Mouse (Mus musculus) cerebellum, adult 9-11 months (tissue): ENCODE results near the gene Eef1a2.

Experiments
- DNase-seq: peaks from one replicate; pipeline ENCODE4 v3.0.0; 2022

Gene Eef1a2

GRCm38 (mm10) chr2:181128963-181129362, 27.9 kb downstream of the Eef1a2 start:
- DNase-seq, result no peak

DNA sequence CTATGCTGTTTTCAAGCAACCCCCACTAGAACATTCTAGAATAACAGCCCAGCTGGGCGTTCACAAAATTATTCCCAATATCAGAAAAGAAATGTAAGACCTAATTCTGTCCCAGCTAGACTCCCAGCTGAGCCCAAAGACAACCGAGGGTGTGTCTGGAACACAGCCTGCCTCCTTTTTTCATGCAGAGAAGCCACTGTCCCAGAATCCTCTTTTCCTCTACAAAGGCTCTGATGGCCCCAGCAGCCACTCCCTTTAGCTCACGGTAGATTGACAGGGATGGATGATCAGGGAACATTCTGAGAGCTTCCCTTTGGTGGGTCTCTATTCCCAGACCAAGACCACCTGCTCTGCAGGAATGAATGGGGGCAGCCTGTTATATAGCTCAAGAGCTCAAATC, 29.0 kb downstream of the Eef1a2 start:
- no peak for DNase-seq

DNA sequence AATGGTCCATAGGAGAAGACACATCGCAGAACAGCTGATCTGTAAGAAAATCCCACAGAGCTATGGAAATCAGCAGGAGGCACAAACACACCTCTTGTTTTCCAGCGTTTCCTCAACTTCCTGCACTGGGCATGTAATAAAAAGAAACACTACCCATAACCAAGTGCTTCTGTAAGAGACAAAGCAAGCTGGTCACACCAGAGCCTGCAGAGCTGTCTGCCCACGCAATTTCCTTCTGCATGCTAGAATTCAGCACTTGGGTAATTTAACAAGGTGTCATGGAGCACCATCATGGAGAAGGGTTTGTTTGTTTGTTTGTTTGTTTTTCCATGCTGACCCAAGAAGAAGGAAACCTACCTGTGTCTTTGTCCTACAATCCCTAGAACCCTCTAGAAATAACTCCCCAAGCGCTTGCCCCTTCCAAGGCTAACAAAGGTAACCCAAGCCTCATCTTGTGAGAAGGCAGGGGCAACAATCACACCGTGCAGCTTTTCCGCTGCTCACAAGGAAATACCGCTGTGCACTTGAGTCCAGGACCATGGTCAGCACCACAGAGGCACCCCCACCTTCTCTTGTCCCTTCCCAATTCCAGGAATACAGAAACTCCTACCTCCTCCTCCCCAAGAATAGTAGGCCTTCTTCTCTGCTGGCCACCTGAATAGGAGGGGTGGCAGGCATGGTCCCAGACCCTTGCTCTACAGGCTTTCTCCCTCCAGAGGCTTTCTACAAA, 30.9 kb downstream of the Eef1a2 start:
- no peak for DNase-seq

- peak; percentile 11 for DNase-seq
Measured at GRCm38 (mm10) chr2:181122642-181123041, 34.2 kb downstream of the Eef1a2 start.

DNA sequence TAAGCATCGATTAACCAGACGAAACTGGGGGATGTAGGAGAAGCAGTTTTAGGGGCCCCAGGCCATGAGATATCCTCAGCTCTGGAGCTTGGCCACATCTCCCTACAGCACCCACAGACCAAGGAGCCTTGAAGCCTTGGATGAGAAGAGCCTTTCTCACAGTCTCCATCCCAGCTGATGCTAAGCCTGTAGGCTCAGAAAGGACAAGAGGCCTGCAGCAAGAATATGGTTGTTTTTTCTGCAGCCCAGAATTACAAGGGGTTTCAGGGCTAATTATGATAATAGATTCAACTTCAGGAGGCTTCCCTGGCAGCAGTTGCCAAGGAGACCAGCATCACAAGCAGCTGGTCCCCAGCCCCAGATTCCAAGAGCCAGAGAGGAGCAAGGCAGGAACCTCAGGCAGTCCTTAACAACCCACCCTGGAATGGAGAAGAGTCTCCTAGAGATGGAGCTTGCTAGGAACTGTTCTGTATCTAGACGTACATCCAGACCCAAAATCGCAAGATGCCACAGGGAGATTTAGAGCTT, 35.8 kb downstream of the Eef1a2 start:
- DNase-seq, result peak; percentile 10

- DNase-seq, result peak; percentile 82
Measured at GRCm38 (mm10) chr2:181119952-181120351, 36.9 kb downstream of the Eef1a2 start.

- no peak for DNase-seq
Measured at GRCm38 (mm10) chr2:181116436-181116835, 40.4 kb downstream of the Eef1a2 start.

DNA sequence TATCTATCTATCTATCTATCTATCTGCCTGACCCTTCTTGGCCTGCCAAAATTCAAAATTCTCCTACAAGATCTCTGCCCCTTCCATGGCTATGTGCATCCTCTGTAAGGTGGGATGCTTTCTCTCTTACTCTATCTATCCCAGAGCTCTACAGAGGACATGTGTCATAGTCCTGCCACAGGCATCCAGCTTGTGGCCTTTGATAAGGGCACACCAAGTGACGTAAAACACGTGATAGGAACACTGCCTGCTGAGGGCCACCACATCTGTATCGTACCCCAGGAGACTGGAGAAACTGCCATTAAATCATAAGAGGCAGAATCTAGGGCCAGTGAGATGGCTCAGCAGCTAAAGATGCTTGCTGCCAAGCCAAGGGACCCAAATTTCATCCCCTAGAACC, 41.4 kb downstream of the Eef1a2 start:
- DNase-seq, result no peak

DNA sequence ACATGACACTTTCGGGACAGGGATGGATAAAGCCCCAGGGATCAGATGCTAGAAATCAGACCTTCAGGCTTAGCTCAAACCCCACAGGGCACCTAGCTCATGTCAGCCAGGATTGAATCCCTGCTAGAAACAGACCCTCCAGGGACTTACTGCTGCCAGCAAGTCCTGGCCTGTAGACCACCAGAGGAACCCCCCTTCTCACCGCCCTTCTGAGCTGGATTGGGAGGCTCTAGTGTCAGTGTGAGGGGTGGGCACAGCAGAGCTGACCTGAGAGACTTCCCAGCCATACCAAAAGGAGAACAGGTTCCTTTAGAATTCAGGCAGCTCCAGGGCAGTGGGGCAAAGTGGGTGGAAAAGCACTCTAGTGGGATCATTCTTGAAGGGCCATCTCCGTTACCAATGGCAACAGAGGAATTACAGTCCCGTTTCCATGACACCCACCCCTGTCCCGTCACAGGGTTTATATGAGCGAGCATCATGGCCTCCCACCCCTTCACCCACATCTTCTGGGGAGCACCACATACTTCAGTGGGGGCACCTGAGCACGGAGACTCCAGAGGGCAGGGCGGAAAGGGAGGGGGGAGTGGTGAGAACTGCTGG, 43.0 kb downstream of the Eef1a2 start:
- DNase-seq, result no peak

- no peak for DNase-seq
Measured at GRCm38 (mm10) chr2:181111665-181112064, 45.1 kb downstream of the Eef1a2 start.

DNA sequence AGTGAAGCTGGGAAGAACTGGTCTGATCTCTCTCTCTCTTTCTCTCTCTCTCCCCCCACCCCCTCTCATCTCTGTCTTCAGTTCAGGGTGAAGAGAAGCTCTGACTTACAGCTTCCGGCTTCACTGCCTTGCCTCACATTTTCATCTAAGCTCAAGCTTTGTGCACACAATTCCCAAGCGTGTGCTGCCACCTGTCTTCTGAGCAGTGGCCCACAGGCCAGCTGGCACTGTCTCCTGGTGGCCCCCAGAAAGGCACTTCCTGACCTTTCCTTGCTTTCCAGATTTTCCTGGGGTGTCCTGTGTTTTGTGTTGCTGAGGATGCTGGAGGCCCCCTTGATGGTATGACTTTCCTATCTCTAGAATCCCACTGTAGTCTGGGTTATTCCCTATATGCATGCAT, 52.7 kb downstream of the Eef1a2 start:
- peak; percentile 41 for DNase-seq

GRCm38 (mm10) chr2:181102161-181102560, 54.7 kb downstream of the Eef1a2 start:
- no peak for DNase-seq

DNA sequence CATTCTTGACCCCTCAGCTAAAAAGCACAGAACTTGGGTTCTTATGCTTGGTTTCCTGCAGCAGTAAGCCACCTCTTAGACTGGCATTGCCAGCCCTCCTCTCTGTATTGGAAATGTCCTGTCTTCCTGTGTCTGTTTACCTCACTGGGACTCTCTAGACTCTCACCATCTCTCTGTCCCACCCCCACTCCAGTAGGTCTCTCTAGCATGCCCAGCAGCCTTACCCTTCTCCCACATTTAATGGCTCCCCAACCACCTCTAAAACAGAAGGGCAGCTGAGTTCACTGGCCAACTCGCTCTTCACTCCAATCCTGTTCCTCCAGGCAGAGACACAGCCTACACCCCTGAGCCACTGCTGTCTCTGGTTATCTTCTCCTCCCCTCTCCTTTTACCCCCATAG, 55.2 kb downstream of the Eef1a2 start:
- DNase-seq, result no peak

DNA sequence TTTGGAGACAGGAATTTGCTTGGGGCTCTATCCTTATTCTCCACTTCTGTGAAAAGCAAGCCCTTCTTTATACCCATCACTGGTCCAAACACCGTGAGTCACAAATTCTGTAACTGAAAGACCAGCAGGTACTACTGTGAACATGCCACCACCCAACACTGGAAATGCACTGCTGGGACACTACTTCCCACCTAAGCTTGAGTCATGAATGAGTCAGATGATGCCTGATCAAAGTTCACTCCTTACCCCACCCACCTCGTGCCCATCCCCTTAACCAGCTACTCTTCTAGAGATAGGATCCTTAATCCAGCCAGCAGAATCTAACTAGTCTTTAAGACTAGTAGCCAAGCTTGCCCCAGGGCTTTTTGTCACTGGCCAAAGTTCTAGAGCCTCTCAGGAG, 56.7 kb downstream of the Eef1a2 start:
- no peak for DNase-seq
